Mouse (Mus musculus) neural tube, embryonic 13.5 days (tissue): ENCODE data around the gene Scfd2. TPM values are rescaled to one million over a fixed set of nuclear protein-coding genes. Genes with fewer than 3 reads are reported as not detected.

Experiments used
- ATAC-seq: fragments of 200-750 bp; cut with Nextera tagmentation; 2 replicates; pipeline ENCODE4 v1.8.0; 2017; ENCODE audit warnings: low read depth, mild to moderate bottlenecking, moderate TSS enrichment, moderate library complexity
- H3K27ac ChIP-seq: fragments of 300-500 bp; sonication (generic); replicated peaks from 2 replicates; pipeline ENCODE4 v1.5.1; 2015; ENCODE audit warnings: moderate library complexity, mild to moderate bottlenecking, inconsistent platforms
- H3K27me3 ChIP-seq: fragments of 300-500 bp; sonication (generic); 2 replicates; pipeline ENCODE4 v1.6.1; 2015; ENCODE audit warnings: mild to moderate bottlenecking, inconsistent platforms
- H3K36me3 ChIP-seq: fragments of 300-500 bp; sonication (generic); 2 replicates; pipeline ENCODE4 v1.6.1; 2015; ENCODE audit warnings: mild to moderate bottlenecking, inconsistent platforms
- H3K4me1 ChIP-seq: fragments of 300-500 bp; sonication (generic); replicated peaks from 2 replicates; pipeline ENCODE4 v1.6.1; 2015; ENCODE audit warnings: inconsistent platforms
- H3K4me2 ChIP-seq: fragments of 300-500 bp; sonication (generic); 2 replicates; pipeline ENCODE4 v1.6.1; 2015; ENCODE audit warnings: inconsistent platforms, mild to moderate bottlenecking, moderate library complexity
- H3K4me3 ChIP-seq: fragments of 300-500 bp; sonication (generic); 2 replicates; pipeline ENCODE4 v1.5.1; 2015; ENCODE audit warnings: mild to moderate bottlenecking, inconsistent platforms
- H3K9ac ChIP-seq: fragments of 300-500 bp; sonication (generic); 2 replicates; pipeline ENCODE4 v1.6.1; 2015; ENCODE audit warnings: moderate library complexity, mild to moderate bottlenecking, inconsistent platforms
- H3K9me3 ChIP-seq: fragments of 300-500 bp; sonication (generic); 2 replicates; pipeline ENCODE4 v1.6.1; 2016; ENCODE audit warnings: inconsistent platforms
- WGBS: fragments of 180-500 bp; shearing (Covaris S2); methylation state at CpG from one replicate; pipeline ENCODE4 v1.1.7; 2015; 5-methylcytosine and 5-hydroxymethylcytosine counted together
- polyA plus RNA-seq: library from polyadenylated mRNA; unstranded; fragments of >200 nt; fragmentation: Nextera tagmentation; extraction: Ambion mirVana; gene quantifications from 2 replicates; pipeline ENCODE4 v1.2.1, GENCODE M21; 2015

Gene Scfd2
- polyA plus RNA-seq, 1 experiment from 2014 or later: 17.2 TPM

DNA sequence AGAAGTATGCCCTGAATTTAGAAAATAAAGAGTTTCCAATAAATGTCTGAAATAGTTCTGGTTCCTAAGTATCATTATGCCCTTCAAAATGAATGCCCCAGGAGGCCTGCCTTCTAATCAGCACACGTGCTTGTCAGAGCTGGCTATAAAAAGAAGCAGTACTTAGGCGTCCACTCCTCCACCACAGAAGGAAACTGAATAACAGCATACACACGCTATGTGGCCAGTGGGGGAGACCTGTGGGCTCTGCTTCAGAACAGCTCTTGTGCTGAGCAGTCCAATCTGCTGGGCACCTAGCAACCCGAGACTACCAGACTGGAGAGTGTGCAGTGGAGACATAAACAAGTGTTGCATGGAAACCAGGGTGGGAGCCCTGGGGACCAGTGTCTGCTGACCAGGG lies 231.4 kb downstream of the Scfd2 start:
- no peak overlapping the region for H3K27ac ChIP-seq
- no peak overlapping the region for H3K4me2 ChIP-seq
- 0 out of 2 replicates have a peak, but pooled peaks have one; percentile 23 for ATAC-seq
- WGBS: 27% methylated on average over 4 of the region's 4 CpGs
- no peak overlapping the region for H3K4me3 ChIP-seq
- H3K9me3 ChIP-seq: no peaks in the 10 kb centered on the region
- no peaks in the 10 kb centered on the region for H3K36me3 ChIP-seq
- H3K27me3 ChIP-seq: no peaks in the 10 kb centered on the region
- H3K9ac ChIP-seq: no peak overlapping the region
- peaks cover 9% of the 10 kb centered on the region; the same call in 1 of the 2 replicates for H3K4me1 ChIP-seq

GRCm38 (mm10) chr5:74297113-74297512 lies 234.4 kb downstream of the Scfd2 start:
- Histone ChIP-seq H3K9ac (no peak overlapping the region), H3K27me3 (no peaks in the 10 kb centered on the region), H3K36me3 (no peaks in the 10 kb centered on the region), H3K4me2 (no peak overlapping the region), H3K4me3 (no peak overlapping the region), H3K27ac (no peak overlapping the region), H3K4me1 (peaks cover 9% of the 10 kb centered on the region; the same call in 1 of the 2 replicates), H3K9me3 (no peaks in the 10 kb centered on the region)
- no peak for ATAC-seq
- WGBS: 88% methylated on average over 5 of the region's 5 CpGs

- Histone ChIP-seq H3K27ac (no peak overlapping the region), H3K4me1 (peaks cover 16% of the 10 kb centered on the region; the same call in 1 of the 2 replicates), H3K4me2 (no peak overlapping the region), H3K9me3 (no peaks in the 10 kb centered on the region), H3K9ac (no peak overlapping the region), H3K27me3 (no peaks in the 10 kb centered on the region), H3K36me3 (no peaks in the 10 kb centered on the region), H3K4me3 (no peak overlapping the region)
- no peak for ATAC-seq
- WGBS: 59% methylated on average over 5 of the region's 5 CpGs
Measured at GRCm38 (mm10) chr5:74296096-74296495, 235.5 kb downstream of the Scfd2 start.

GRCm38 (mm10) chr5:74293513-74293912 lies 238.0 kb downstream of the Scfd2 start:
- 74% methylated on average over 5 of the region's 5 CpGs for WGBS
- ATAC-seq: no peak
- H3K9ac ChIP-seq: no peak overlapping the region
- peaks cover 14% of the 10 kb centered on the region for H3K4me1 ChIP-seq
- no peak overlapping the region for H3K4me2 ChIP-seq
- H3K36me3 ChIP-seq: no peaks in the 10 kb centered on the region
- H3K9me3 ChIP-seq: no peaks in the 10 kb centered on the region
- H3K4me3 ChIP-seq: no peak overlapping the region
- H3K27ac ChIP-seq: no peak overlapping the region
- no peaks in the 10 kb centered on the region for H3K27me3 ChIP-seq

DNA sequence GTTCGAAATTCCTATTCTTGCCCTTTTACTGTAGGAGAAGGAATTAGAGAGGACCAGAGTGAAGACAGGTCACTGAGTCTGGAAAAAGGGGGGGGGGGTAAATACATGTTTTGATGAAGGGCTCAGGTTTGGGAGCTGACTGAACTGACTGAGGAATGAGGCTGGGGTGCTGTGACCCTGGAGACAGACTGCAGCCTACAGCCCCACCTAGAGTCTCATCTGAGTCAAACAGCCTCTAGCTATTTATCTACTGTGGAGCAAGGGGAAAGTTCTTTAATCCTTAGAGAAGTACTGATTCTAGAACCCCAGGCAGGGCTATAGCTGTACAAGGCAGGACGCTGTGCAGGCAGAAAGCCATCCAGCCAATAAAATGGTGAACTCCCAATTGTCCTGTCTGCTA lies 239.5 kb downstream of the Scfd2 start:
- no peak overlapping the region for H3K9ac ChIP-seq
- H3K36me3 ChIP-seq: no peaks in the 10 kb centered on the region
- H3K9me3 ChIP-seq: no peaks in the 10 kb centered on the region
- WGBS: 71% methylated on average over 2 of the region's 2 CpGs
- no peak overlapping the region for H3K4me3 ChIP-seq
- no peak overlapping the region for H3K4me2 ChIP-seq
- peaks cover 14% of the 10 kb centered on the region for H3K4me1 ChIP-seq
- H3K27ac ChIP-seq: no peak overlapping the region
- H3K27me3 ChIP-seq: no peaks in the 10 kb centered on the region
- ATAC-seq: no peak

DNA sequence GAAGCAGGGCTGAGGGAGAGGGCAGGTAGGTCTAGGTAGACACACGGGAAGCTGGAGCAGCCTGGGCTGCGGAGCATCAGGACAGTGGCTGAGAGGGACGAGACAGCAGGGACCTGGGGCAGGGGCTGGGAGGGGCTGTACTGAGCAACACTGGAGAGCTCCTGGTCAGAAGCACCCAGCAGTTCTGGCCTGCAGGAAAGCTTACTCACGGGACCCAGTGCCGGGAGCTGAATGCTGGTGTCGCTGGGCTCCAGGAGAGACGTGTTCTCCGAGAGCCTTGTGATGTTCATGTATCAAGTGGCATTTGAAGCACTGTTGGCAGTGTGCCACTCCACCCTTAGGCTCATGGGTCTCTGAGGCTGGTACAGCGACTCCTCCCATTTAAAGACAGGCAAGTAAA lies 240.0 kb downstream of the Scfd2 start:
- Histone ChIP-seq H3K4me2 (no peak overlapping the region), H3K27ac (no peak overlapping the region), H3K9me3 (no peaks in the 10 kb centered on the region), H3K27me3 (no peaks in the 10 kb centered on the region), H3K36me3 (no peaks in the 10 kb centered on the region), H3K4me1 (peaks cover 14% of the 10 kb centered on the region), H3K9ac (no peak overlapping the region), H3K4me3 (no peak overlapping the region)
- ATAC-seq: 0 out of 2 replicates have a peak, but pooled peaks have one; percentile 40
- 69% methylated on average over 9 of the region's 9 CpGs for WGBS

- H3K36me3 ChIP-seq: no peaks in the 10 kb centered on the region
- H3K27me3 ChIP-seq: no peaks in the 10 kb centered on the region
- H3K4me2 ChIP-seq: no peak overlapping the region
- H3K9me3 ChIP-seq: no peaks in the 10 kb centered on the region
- peak overlapping the region; percentile 46 for H3K27ac ChIP-seq
- H3K4me3 ChIP-seq: no peak overlapping the region
- peaks cover 18% of the 10 kb centered on the region for H3K4me1 ChIP-seq
- 61% methylated on average over 6 of the region's 6 CpGs for WGBS
- no peak for ATAC-seq
- H3K9ac ChIP-seq: no peak overlapping the region
Measured at GRCm38 (mm10) chr5:74289957-74290356, 241.6 kb downstream of the Scfd2 start.

GRCm38 (mm10) chr5:74288206-74288605 lies 243.4 kb downstream of the Scfd2 start:
- no peak for ATAC-seq
- WGBS: 82% methylated on average over 2 of the region's 2 CpGs

DNA sequence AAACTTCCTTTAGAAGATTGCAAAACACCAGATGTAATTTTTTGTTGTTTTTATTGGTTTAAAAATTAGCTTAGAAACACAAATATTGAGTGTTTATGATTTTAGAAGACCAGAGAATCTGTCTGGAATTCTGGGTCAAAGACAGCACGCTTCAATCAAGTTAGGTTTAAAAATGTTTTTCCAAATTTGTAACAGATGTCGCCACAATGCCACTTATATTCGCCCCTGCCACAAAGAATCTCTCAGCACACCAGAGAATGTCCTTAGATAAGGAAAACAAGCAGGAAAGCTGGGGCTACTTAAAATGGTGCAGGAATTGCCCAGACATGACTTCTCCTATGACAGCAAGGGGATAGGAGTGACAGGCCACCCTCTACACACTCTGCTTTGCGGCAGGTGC lies 245.3 kb downstream of the Scfd2 start:
- no peak overlapping the region for H3K4me2 ChIP-seq
- H3K4me1 ChIP-seq: peaks cover 12% of the 10 kb centered on the region
- H3K27me3 ChIP-seq: no peaks in the 10 kb centered on the region
- no peaks in the 10 kb centered on the region for H3K36me3 ChIP-seq
- H3K27ac ChIP-seq: no peak overlapping the region
- WGBS: 87% methylated on average over 4 of the region's 4 CpGs
- H3K4me3 ChIP-seq: no peak overlapping the region
- ATAC-seq: no peak
- no peaks in the 10 kb centered on the region for H3K9me3 ChIP-seq
- H3K9ac ChIP-seq: no peak overlapping the region

More at GRCm38 (mm10) chr5:74288206-74288605, 243.4 kb downstream of the Scfd2 start:
- Histone ChIP-seq H3K9me3 (no peaks in the 10 kb centered on the region), H3K36me3 (no peaks in the 10 kb centered on the region), H3K27me3 (no peaks in the 10 kb centered on the region), H3K4me1 (peaks cover 18% of the 10 kb centered on the region), H3K9ac (no peak overlapping the region), H3K4me2 (no peak overlapping the region), H3K27ac (no peak overlapping the region), H3K4me3 (no peak overlapping the region)

- Histone ChIP-seq H3K9ac (no peak overlapping the region), H3K27ac (no peak overlapping the region), H3K4me3 (no peak overlapping the region), H3K9me3 (no peaks in the 10 kb centered on the region), H3K36me3 (no peaks in the 10 kb centered on the region), H3K27me3 (no peaks in the 10 kb centered on the region), H3K4me1 (peaks cover 11% of the 10 kb centered on the region), H3K4me2 (no peak overlapping the region)
- ATAC-seq: no peak
- WGBS: 55% methylated on average over 7 of the region's 7 CpGs
Measured at GRCm38 (mm10) chr5:74285764-74286163, 245.8 kb downstream of the Scfd2 start.

- H3K36me3 ChIP-seq: no peaks in the 10 kb centered on the region
- no peak overlapping the region for H3K27ac ChIP-seq
- no peak overlapping the region for H3K4me3 ChIP-seq
- no peak overlapping the region for H3K4me2 ChIP-seq
- H3K9me3 ChIP-seq: no peaks in the 10 kb centered on the region
- H3K9ac ChIP-seq: no peak overlapping the region
- WGBS: 73% methylated on average over 2 of the region's 2 CpGs
- no peaks in the 10 kb centered on the region for H3K27me3 ChIP-seq
- peaks cover 11% of the 10 kb centered on the region for H3K4me1 ChIP-seq
- no peak for ATAC-seq
Measured at GRCm38 (mm10) chr5:74285289-74285688, 246.3 kb downstream of the Scfd2 start.

DNA sequence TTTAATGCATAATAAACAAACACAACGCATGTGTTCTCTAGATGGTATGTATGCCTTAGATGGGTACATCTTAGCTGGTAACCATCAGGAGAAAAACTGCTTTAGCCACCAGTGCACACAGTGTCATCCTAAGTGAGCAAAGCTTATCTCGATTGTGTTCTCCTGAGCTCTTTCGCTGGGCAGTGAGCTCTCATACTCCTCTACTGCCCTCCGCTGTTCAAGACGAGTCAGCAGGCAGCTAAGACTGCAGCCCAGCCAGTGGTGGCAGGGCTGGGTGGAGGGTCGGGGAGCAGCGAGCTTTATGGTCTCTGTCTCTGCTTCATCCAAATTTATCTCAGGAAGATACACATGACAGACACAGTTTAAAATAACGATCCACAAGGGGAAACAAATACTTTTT lies 248.0 kb downstream of the Scfd2 start:
- H3K4me2 ChIP-seq: no peak overlapping the region
- ATAC-seq: peak; percentile 71; the same call in 1 of the 2 replicates
- H3K9ac ChIP-seq: no peak overlapping the region
- H3K9me3 ChIP-seq: no peaks in the 10 kb centered on the region
- H3K27ac ChIP-seq: no peak overlapping the region
- 42% methylated on average over 8 of the region's 8 CpGs for WGBS
- peaks cover 5% of the 10 kb centered on the region for H3K4me1 ChIP-seq
- H3K36me3 ChIP-seq: no peaks in the 10 kb centered on the region
- H3K27me3 ChIP-seq: no peaks in the 10 kb centered on the region; the same call in 1 of the 2 replicates
- no peak overlapping the region for H3K4me3 ChIP-seq

DNA sequence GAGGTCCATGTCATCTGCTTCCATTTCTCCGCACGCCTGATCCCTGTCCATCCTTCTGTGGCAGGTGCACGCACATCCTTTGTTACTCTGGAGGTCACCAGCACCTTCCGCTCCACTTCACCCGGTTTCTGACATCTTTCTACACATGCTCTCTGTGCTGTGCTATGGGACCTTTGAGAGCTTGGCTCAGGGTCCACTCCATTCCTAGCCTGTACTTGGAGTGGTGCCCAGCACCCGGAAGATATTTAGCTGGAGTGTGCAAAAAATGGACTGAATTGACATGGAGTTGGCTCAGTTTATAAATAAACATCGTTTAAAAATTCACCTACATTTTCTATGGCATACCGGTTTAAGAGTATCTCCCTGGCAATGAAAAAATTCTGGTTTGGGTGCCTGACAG lies 250.1 kb downstream of the Scfd2 start:
- ATAC-seq: no peak
- no peak overlapping the region for H3K27ac ChIP-seq
- 87% methylated on average over 8 of the region's 8 CpGs for WGBS
- no peaks in the 10 kb centered on the region for H3K9me3 ChIP-seq
- no peaks in the 10 kb centered on the region for H3K36me3 ChIP-seq
- H3K4me3 ChIP-seq: no peak overlapping the region
- no peak overlapping the region for H3K9ac ChIP-seq
- H3K4me1 ChIP-seq: peaks cover 13% of the 10 kb centered on the region
- no peak overlapping the region for H3K4me2 ChIP-seq
- no peaks in the 10 kb centered on the region; the same call in 1 of the 2 replicates for H3K27me3 ChIP-seq
